Mouse (Mus musculus) liver, embryonic 14.5 days (tissue): ENCODE measurements around the gene Iqschfp. TPM values are rescaled to one million over a fixed set of nuclear protein-coding genes. Genes with fewer than 3 reads are reported as not detected.

Experiments
- ATAC-seq: fragments of 200-750 bp; cut with Nextera tagmentation; 2 replicates; pipeline ENCODE4 v1.8.0; 2017; ENCODE audit warnings: moderate number of reproducible peaks, mild to moderate bottlenecking, moderate library complexity; ENCODE audit not compliant: insufficient read depth
- DNase-seq, 3 experiments: peaks; one replicate each; pipeline ENCODE4 v3.0.0-alpha.2; 2012 to 2013; ENCODE audit warnings: low read depth in 3 of 3, low spot score in 3 of 3
- H3K27ac ChIP-seq: fragments of 300-500 bp; sonication (generic); 2 replicates; pipeline ENCODE4 v1.5.1; 2014; ENCODE audit warnings: moderate library complexity, mild to moderate bottlenecking, control low read depth, inconsistent platforms
- H3K27me3 ChIP-seq: fragments of 300-500 bp; sonication (generic); 2 replicates; pipeline ENCODE4 v1.6.1; 2014; ENCODE audit warnings: mild to moderate bottlenecking, low read length, moderate library complexity; ENCODE audit not compliant: control insufficient read depth, insufficient read depth
- H3K36me3 ChIP-seq: fragments of 300-500 bp; sonication (generic); replicated peaks from 2 replicates; pipeline ENCODE4 v1.6.1; 2014; ENCODE audit warnings: low read depth; ENCODE audit not compliant: control insufficient read depth, insufficient read depth
- H3K4me1 ChIP-seq, 2 experiments: fragments of 200-500 bp in 1 of 2; fragments of 300-500 bp in 1 of 2; sonication (generic) in 1 of 2; replicated peaks; 2 replicates each; pipeline ENCODE4 v1.6.1; 2012 to 2014; ENCODE audit warnings: antibody characterized with exemption in 1 of 2, inconsistent platforms in 1 of 2, low read length in 1 of 2; ENCODE audit not compliant: control insufficient read depth in 2 of 2, insufficient read depth in 2 of 2
- H3K4me2 ChIP-seq: fragments of 300-500 bp; sonication (generic); 2 replicates; pipeline ENCODE4 v1.6.1; 2014; ENCODE audit warnings: low read depth, mild to moderate bottlenecking, control low read depth, moderate library complexity
- H3K4me3 ChIP-seq, 2 experiments: fragments of 200-500 bp in 1 of 2; fragments of 300-500 bp in 1 of 2; sonication (generic) in 1 of 2; 2 replicates each; pipeline ENCODE4 v1.5.1; 2012 to 2014; ENCODE audit warnings: low read depth in 2 of 2, low read length in 2 of 2, mild to moderate bottlenecking in 2 of 2, control low read depth in 1 of 2, inconsistent platforms in 1 of 2, moderate library complexity in 1 of 2; ENCODE audit not compliant: insufficient read depth in 1 of 2
- H3K9ac ChIP-seq: fragments of 300-500 bp; sonication (generic); replicated peaks from 2 replicates; pipeline ENCODE4 v1.6.1; 2014; ENCODE audit warnings: mild to moderate bottlenecking, control low read depth, moderate library complexity
- H3K9me3 ChIP-seq: fragments of 300-500 bp; sonication (generic); 2 replicates; pipeline ENCODE4 v1.6.1; 2016; ENCODE audit warnings: low read length, mixed read lengths; ENCODE audit not compliant: control insufficient read depth
- CTCF ChIP-seq: IDR thresholded peaks from 2 replicates; pipeline ENCODE4 v1.5.1; 2016; ENCODE audit warnings: antibody characterized with exemption, low read depth, control low read depth
- EP300 ChIP-seq: IDR thresholded peaks from 2 replicates; pipeline ENCODE4 v1.6.1; 2016; ENCODE audit warnings: antibody characterized with exemption, low read depth
- WGBS: fragments of 180-500 bp; shearing (Covaris S2); extraction: QIAGEN DNeasy Blood & Tissue Kit; methylation state at CpG from one replicate; pipeline ENCODE4 v1.1.7; 2014; ENCODE audit not compliant: insufficient replicate concordance; 5-methylcytosine and 5-hydroxymethylcytosine counted together
- polyA plus RNA-seq, 2 experiments: library from polyadenylated mRNA; depleted of rRNA in 1 of 2; stranded (reverse) in 1 of 2; unstranded in 1 of 2; fragments of >200 nt; fragmentation: Nextera tagmentation in 1 of 2; extraction: Ambion mirVana in 1 of 2; gene quantifications; 2 replicates each; pipeline versions ENCODE4 v1.2.1 to v1.2.3; 2012 to 2014

The Iqschfp gene
- polyA plus RNA-seq, 2 experiments = not detected

DNA sequence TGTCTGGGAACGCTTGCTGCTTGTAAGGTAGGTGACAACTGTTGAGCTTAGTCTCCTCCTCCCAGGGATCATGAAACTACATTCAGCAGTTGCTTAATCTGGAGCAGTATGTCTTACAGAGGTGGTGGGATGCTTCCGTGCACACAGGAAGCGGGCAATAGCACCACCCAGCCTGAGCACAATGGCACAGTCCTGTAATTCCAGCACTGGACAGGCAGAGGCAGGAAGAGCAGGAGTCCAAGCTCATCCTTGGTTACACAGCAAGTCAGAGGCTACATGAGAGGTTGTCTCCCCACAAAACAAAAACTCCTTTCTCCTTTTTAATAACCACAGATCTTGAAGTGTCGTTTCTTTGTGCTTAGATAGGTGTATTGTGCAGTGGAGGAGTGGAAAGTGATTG lies 619.7 kb downstream of the Iqschfp start:
- DNase-seq (no peak), ATAC-seq (no peak)
- no peak overlapping the region for H3K9ac ChIP-seq
- WGBS = 66% methylated on average over 4 of the region's 4 CpGs
- no peaks in the 10 kb centered on the region for H3K9me3 ChIP-seq
- H3K4me1 ChIP-seq = peaks cover 18 to 35% of the 10 kb centered on the region in 2 experiments
- H3K4me2 ChIP-seq = no peak overlapping the region
- TF ChIP-seq EP300 (no peak), CTCF (no peak)
- no peak overlapping the region for H3K4me3 ChIP-seq
- no peaks in the 10 kb centered on the region for H3K27me3 ChIP-seq
- no peak overlapping the region for H3K27ac ChIP-seq
- H3K36me3 ChIP-seq = no peaks in the 10 kb centered on the region

DNA sequence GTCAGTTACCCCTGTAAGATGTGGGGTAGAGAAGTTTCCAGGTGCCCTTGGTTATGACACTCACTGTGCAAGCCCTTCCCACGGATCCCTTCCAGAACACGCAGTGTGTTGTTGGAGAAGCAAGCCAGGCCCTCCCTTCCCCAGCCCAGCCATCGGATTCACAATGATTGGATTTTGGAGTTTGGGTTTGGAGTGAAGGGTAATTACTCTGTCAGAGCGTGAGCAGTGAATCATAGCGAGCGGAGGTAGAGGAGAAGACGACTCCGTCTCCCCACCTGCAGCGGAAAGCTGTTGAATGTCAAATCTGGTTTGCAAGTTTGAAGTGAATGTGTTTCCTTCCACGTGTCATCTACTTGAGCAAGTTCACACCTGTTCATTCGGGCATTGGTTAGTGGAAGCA lies 620.3 kb downstream of the Iqschfp start:
- no peak for ATAC-seq

GRCm38 (mm10) chr3:68513340-68514119 lies 621.5 kb downstream of the Iqschfp start:
- H3K27ac ChIP-seq = no peak overlapping the region
- DNase-seq = no peak
- no peak for TF ChIP-seq EP300
- no peak for ATAC-seq
- H3K9me3 ChIP-seq = no peaks in the 10 kb centered on the region
- H3K4me3 ChIP-seq = no peak overlapping the region
- H3K9ac ChIP-seq = no peak overlapping the region
- H3K36me3 ChIP-seq = no peaks in the 10 kb centered on the region
- H3K4me1 ChIP-seq = peaks cover 17 to 22% of the 10 kb centered on the region in 2 experiments
- no peaks in the 10 kb centered on the region for H3K27me3 ChIP-seq
- 67% methylated on average over 7 of the region's 7 CpGs for WGBS
- no peak overlapping the region for H3K4me2 ChIP-seq

More for the DNA sequence above, 620.3 kb downstream of the Iqschfp start:
- Histone ChIP-seq H3K36me3 (no peaks in the 10 kb centered on the region), H3K9me3 (no peaks in the 10 kb centered on the region), H3K4me1 (peaks cover 18 to 30% of the 10 kb centered on the region in 2 experiments), H3K9ac (no peak overlapping the region), H3K4me3 (no peak overlapping the region), H3K27me3 (no peaks in the 10 kb centered on the region), H3K4me2 (no peak overlapping the region), H3K27ac (no peak overlapping the region)
- no peak for DNase-seq
- TF ChIP-seq CTCF = no peak
- no peak for TF ChIP-seq EP300
- WGBS = 83% methylated on average over 11 of the region's 11 CpGs

GRCm38 (mm10) chr3:68514120-68514497 lies 622.1 kb downstream of the Iqschfp start:
- no peak for ATAC-seq
- TF ChIP-seq CTCF (no peak), EP300 (no peak)
- H3K4me3 ChIP-seq = no peak overlapping the region
- DNase-seq = no peak
- no peaks in the 10 kb centered on the region for H3K36me3 ChIP-seq
- H3K9ac ChIP-seq = no peak overlapping the region
- H3K27me3 ChIP-seq = no peaks in the 10 kb centered on the region
- H3K4me1 ChIP-seq = peaks cover 12 to 16% of the 10 kb centered on the region in 2 experiments
- no peak overlapping the region for H3K4me2 ChIP-seq
- H3K9me3 ChIP-seq = no peaks in the 10 kb centered on the region
- no peak overlapping the region for H3K27ac ChIP-seq
- WGBS = 68% methylated on average over 3 of the region's 3 CpGs

GRCm38 (mm10) chr3:68514717-68515116 lies 622.7 kb downstream of the Iqschfp start:
- TF ChIP-seq CTCF (no peak), EP300 (no peak)
- WGBS = 72% methylated on average over 3 of the region's 3 CpGs

More at GRCm38 (mm10) chr3:68514717-68515116, 622.7 kb downstream of the Iqschfp start:
- H3K4me1 ChIP-seq = peaks cover 12% of the 10 kb centered on the region in 2 experiments
- no peaks in the 10 kb centered on the region for H3K36me3 ChIP-seq
- H3K9ac ChIP-seq = no peak overlapping the region
- ATAC-seq = no peak
- no peaks in the 10 kb centered on the region for H3K27me3 ChIP-seq
- H3K4me3 ChIP-seq = no peak overlapping the region
- no peaks in the 10 kb centered on the region for H3K9me3 ChIP-seq
- no peak overlapping the region for H3K27ac ChIP-seq
- no peak overlapping the region for H3K4me2 ChIP-seq
- DNase-seq = no peak
